Mouse (Mus musculus): ENCODE measurements around the gene Timm23. TPM values are rescaled to one million over a fixed set of nuclear protein-coding genes. Genes with fewer than 3 reads are reported as not detected.
"Not testable (repeated sequence)": the region's sequence is repeated elsewhere in the genome, so short reads cannot be mapped to it uniquely, and the experiment has no call there.

The Timm23 gene
- total RNA-seq (2022): 10 to 100 TPM; 55.7 to 79.0 (median 66.2) TPM

- DNase-seq (ENCODE audit: low spot score in 2 of 2): peak; percentile 84
Observed at GRCm38 (mm10) chr14:32201791-32202451, at the start of gene Timm23, which contains the start of gene Parg. TSS of gene Timm23 (minus strand) at chr14:32201898. TSS of gene Parg (plus strand) at chr14:32201949.

DNA sequence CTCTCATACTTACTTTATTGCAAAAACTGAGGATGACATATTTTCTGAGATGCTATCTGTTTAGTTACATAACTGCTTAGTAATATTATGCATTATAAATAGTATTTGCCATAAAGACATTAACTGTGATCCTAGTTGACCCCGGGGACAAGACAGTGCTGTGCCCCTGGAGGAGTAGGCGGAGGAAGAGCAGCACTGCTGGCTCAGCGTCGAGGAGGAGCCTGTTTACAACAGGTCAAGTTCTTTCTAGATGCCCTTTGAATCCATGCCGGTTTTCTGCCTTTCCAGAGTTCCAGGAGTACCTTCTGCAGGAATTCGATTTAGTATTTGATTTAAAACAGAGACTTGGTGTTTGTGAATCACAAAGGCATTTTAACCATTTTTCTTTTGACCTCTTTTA lies 47.9 kb upstream of the Timm23 start:
- no peak for DNase-seq (ENCODE audit: low spot score in 2 of 2)

- DNase-seq (ENCODE audit: low spot score in 2 of 2): no peak
Observed at GRCm38 (mm10) chr14:32246019-32246418, 44.3 kb upstream of the Timm23 start.

GRCm38 (mm10) chr14:32242401-32242800 lies 40.7 kb upstream of the Timm23 start:
- DNase-seq (ENCODE audit: low spot score in 2 of 2): peak; percentile 27 to 42

DNA sequence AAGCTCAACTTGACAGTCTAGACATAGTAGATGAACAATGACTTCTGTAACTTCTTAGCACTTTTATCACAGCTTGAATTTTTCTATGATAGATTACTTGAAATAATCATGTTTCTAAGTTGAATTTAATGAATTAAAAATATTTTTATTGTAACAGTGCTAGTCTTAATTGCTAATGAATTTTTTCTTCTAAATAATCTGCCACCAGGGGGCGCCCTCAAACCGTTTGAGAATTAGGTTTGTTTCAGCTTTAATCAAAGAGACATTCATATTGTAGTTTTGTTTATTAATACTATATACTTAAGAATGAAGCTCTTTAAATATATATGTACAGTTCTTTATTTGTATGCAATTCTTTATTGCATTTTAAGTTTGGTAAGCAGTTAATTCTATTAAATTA lies 27.3 kb upstream of the Timm23 start:
- DNase-seq (ENCODE audit: low spot score in 2 of 2): peak; percentile 17 to 65

- no peak for DNase-seq (ENCODE audit: low spot score in 2 of 2)
Observed at GRCm38 (mm10) chr14:32226601-32227000, 24.9 kb upstream of the Timm23 start.

- no peak for DNase-seq (ENCODE audit: low spot score in 2 of 2)
Observed at GRCm38 (mm10) chr14:32201354-32201753, 344 bp downstream of the Timm23 start.

DNA sequence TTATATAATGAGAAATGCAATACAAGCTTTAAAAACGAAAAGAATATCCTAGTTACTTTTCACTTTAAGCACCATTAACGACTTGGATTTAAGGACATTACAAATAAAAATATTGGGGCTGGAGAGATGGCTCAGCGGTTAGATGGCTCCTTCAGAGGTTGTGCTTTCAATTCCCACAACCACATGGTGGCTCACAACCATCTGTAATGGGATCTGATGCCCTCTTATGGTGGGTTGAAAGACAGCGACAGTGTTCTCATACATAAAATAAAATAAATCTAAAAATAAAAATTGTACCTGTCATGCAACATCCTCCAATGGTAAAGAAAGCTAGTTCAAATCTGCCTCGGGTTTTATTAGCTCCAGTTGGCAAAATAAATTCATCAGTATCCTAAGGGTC lies 8.1 kb downstream of the Timm23 start:
- not testable (repeated sequence) for DNase-seq (ENCODE audit: low spot score in 2 of 2)

DNA sequence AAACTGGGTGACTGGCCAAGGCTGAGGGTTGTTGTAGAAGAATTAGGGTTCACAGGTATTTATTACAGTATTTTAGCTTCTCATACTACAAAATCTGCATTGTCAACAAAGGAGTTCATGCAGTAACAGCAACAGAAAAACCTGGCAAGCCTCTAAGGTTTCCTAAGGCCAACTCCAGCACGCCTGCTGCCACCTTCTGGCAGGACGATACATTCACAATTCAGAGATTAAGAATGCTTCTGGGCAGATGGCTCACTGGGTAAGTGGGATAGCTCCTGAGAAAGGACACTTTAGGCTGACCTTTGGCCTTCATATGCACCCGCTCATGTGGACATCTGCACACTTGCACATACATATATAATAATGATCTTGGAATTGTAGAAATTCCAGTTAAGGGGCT lies 9.3 kb downstream of the Timm23 start:
- DNase-seq (ENCODE audit: low spot score in 2 of 2): no peak

DNA sequence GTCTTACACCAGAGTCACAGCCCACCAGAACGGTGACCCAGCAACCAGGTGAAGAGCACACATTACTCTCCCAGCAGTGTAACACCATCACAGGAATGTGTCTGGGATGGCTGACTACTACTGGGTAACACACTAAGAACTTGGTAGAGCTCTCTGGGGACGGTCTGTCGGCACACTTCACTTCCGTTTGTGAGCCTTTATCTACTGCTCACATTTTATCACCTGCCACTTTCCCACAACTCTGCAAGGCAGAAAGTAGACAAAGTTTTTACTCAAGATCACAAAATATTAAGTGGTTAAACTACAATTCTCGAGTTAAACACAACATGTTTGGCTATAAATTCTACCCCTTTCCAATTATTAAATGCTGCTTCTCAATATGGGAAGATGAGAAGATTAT lies 9.8 kb downstream of the Timm23 start:
- DNase-seq (ENCODE audit: low spot score in 2 of 2): no peak

- DNase-seq (ENCODE audit: low spot score in 2 of 2): no peak
Observed at GRCm38 (mm10) chr14:32190627-32191391, 10.9 kb downstream of the Timm23 start.

DNA sequence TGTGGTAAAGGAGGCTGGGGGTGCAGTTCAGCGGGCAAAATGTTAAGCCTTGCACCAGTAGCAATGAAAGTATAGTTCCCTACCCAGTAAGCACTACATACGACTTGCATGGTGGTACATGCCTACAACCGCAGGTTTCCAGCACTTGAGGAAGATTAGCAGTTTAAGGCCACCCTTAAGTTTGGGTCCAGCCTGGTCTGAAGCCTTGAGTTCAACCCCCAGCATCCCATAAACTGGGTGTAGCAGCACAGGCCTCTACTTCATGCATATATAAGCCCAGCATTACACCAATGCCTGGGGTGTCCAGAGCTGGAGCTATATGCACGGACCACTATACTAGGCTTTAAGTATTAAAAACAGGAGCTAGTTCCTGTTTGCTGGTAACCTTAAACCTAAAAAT lies 17.9 kb downstream of the Timm23 start:
- no peak for DNase-seq (ENCODE audit: low spot score in 2 of 2)

- no peak for DNase-seq (ENCODE audit: low spot score in 2 of 2)
Observed at GRCm38 (mm10) chr14:32180861-32181260, 20.8 kb downstream of the Timm23 start.

- DNase-seq (ENCODE audit: low spot score in 2 of 2): no peak
Observed at GRCm38 (mm10) chr14:32179393-32180195, 22.1 kb downstream of the Timm23 start.

GRCm38 (mm10) chr14:32176590-32176989 lies 25.1 kb downstream of the Timm23 start:
- not testable (repeated sequence) for DNase-seq (ENCODE audit: low spot score in 2 of 2)

- DNase-seq (ENCODE audit: low spot score in 2 of 2): no peak
Observed at GRCm38 (mm10) chr14:32175310-32175709, 26.4 kb downstream of the Timm23 start.

DNA sequence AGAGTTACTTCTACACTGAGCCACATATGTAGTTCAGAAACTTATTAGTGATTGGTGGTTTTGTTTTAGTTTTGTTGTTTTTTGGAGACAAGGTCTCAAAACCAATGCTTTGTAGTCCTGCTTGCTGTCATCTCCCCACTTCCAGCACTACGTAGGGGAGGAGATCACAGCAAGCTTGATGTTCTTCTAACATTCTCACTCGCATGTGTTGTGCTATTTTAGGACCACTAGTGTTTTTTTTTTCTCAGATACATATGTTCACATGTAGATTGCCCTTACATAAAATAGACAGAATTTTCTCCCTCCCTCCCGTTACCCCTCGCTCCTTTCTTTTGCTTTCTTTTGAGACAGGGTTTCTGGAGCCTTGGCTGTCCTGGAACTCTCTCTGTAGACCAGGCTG lies 31.6 kb downstream of the Timm23 start:
- DNase-seq (ENCODE audit: low spot score in 2 of 2): no peak

DNA sequence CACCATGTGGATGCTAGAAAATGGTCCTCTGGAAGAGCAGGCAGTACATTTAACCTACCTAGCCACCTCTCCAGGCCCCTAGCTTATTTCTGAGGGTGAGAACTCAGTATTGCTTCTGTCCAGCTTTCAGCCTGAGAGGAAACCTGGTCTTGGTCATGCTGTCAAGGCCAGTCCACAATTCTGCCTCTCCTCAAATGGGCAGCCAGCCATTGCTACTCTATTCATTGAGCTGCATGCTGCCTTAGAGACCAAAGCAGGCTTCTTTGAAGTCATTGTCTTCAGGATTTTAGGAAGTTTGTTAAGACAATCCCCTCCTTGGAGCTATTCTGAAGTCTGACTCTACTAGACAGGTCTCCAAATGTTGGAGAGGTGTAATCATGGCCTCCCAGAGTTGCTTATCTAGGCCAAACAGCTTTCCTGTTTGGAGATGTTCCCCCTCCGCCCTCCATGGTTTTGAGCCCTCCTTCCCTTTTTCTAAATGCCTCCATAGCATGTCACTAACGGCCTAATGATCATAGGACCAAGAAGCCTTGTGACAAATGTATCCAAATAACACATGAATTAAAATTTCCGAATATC lies 33.0 kb downstream of the Timm23 start:
- DNase-seq (ENCODE audit: low spot score in 2 of 2): no peak

DNA sequence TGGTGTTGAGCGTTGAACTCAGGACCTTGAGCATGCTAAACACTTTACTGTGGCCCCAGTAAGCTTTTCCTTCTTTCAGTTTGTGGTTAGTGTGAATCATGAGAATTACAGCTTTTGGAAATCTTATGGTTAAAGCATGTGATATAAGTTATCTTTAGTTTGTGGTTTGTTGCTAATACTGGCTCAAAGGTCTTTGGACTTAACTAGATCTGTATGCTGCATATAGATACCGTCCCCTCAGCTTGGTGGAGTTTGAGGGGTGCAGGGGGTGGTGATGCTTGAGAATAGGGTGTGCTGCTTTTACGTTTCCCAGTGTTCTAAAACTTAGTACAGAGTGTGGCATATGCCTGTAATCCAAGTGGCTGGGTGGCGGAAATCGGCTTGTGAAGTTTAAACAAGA lies 34.4 kb downstream of the Timm23 start:
- no peak for DNase-seq (ENCODE audit: low spot score in 2 of 2)

DNA sequence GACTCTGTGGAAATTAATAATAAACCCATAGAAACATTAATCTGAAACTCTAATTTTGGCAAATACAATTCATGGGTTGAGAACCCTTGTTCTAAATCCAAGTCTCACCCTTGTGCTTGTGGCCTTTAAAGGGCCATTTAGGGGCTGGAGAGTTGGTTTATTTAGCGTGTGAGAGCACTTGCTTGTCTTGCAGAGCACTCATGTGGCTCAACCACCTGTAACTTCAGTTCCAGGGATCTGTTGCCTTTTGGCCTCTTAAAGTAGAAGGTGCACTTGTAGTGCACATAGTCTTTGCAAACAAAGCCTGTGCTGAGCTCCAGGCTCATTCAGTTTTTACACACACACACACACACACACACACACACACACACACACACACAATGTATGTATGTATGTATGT lies 34.9 kb downstream of the Timm23 start:
- no peak for DNase-seq (ENCODE audit: low spot score in 2 of 2)

GRCm38 (mm10) chr14:32166062-32166441 lies 35.6 kb downstream of the Timm23 start:
- DNase-seq (ENCODE audit: low spot score in 2 of 2): no peak

All from layer of hippocampus, adult 8-10 months (tissue).